Mouse (Mus musculus) heart, adult 2 months (tissue): ENCODE data around the gene Snrpb2.

Experiments
- CTCF ChIP-seq: fragments of 200-600 bp; IDR thresholded peaks from 2 replicates; pipeline ENCODE4 v1.8.1; 2022; ENCODE audit warnings: antibody characterized with exemption, mild to moderate bottlenecking, moderate library complexity
- EP300 ChIP-seq: fragments of 200-500 bp; IDR thresholded peaks from 2 replicates; pipeline ENCODE4 v1.6.1; 2011; ENCODE audit warnings: low read depth, low read length, control low read depth; ENCODE audit not compliant: insufficient read depth
- POLR2A ChIP-seq: fragments of 200-500 bp; IDR thresholded peaks from 2 replicates; pipeline ENCODE4 v1.6.1; 2011; ENCODE audit warnings: mild to moderate bottlenecking, low read depth, low read length, control low read depth; ENCODE audit not compliant: insufficient read depth

DNA sequence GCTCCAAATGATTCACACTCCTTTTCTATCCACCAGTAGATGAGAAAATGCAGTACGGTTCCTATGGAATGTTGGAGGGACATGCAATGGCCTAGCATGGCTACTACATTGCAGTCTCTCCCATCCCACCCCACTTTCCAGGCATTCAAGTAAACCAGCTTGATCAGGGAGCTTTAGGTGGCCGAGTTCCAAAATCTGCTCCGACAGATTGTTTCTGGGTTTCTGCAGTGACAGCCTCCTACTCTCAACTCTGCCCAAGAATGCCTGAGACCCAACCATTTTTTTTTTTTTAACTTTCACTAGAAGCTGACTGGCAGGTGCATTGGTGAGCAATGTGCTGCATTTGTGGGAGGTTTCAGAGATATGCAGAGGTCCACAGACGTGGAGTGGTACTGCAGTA, 51.9 kb downstream of the Snrpb2 start:
- no peak for TF ChIP-seq CTCF
- no peak for TF ChIP-seq POLR2A
- TF ChIP-seq EP300: no peak
